Mouse (Mus musculus): ENCODE data around the gene BC005561.
"Not testable (repeated sequence)": the region's sequence is repeated elsewhere in the genome, so short reads cannot be mapped to it uniquely, and the experiment has no call there.

BC005561 gene

DNA sequence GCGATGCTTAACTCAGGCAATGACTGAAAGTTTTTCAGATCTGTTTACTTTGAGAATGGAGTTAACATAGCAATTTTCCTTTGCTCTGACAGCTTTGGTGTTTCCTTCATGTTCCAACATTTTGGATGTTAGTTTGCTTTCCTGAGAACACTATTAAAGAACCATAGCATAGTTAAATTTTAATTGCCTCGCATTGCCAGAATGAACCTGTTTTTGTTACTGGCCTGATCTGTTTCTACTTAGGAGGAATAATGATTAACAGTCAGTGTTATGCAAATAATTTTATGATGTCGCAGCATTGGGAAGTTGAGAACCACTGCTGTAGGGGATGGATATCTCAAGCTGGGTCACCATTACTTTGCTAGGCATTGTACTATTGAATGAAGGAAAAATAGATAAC is 3.1 kb downstream of the BC005561 start:
- ChIA-PET CTCF (interaction anchor here in 1 of 4 experiments (1.1 kb wide), 1 partner anchor 39 kb away, joined by 3 read pairs; no protein-coding TSS in a partner anchor), POLR2A (no interaction called here)

DNA sequence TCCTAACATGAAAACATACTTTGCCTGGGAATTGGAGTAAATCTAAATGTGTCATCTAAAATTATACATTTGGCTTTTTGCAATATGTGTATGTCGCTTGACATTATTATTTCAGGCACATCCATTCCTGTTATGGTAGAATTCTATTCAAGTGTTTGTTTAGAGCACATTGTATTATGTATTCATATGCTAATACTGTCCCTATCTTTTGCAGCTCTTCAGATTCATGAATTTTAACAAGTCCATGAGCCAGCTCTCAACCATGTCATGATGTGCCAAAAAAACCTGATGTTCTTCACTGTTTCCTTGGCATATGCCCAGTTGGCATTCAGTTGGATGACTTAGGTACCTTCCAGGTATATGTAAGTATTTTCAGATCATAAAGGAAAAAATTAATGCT is 30.5 kb downstream of the BC005561 start:
- POLR2A ChIA-PET, result interaction anchor here in 2 of 4 experiments (0.5 to 1.7 kb wide), 3 partner anchors 12 to 25 kb away, joined by 3 to 5 read pairs (median 5); no protein-coding TSS in a partner anchor
- CTCF ChIA-PET, result no interaction called here

DNA sequence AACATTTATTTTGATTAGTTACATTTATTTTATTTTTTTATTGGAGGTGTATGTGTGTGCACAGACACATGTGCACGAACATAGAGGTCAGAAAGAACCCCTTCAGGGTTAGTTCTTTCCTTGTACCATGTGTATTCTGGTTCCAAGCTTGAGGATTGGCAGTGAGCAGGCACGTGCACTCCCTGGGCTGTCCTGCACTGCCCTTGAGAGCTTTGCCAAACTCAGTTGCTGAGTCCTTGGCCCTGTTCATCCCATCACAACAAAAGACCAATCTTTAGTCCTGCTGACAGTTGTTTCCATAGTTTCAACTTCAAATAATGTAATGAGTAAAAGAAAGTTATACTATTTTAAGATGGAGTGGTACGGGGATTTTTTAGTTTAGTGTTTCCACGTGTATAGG is 31.2 kb downstream of the BC005561 start:
- ChIA-PET CTCF (no interaction called here), POLR2A (interaction anchor here in 2 of 4 experiments (0.5 to 1.7 kb wide), 2 partner anchors 13 to 26 kb away, joined by 5 read pairs; no protein-coding TSS in a partner anchor)

DNA sequence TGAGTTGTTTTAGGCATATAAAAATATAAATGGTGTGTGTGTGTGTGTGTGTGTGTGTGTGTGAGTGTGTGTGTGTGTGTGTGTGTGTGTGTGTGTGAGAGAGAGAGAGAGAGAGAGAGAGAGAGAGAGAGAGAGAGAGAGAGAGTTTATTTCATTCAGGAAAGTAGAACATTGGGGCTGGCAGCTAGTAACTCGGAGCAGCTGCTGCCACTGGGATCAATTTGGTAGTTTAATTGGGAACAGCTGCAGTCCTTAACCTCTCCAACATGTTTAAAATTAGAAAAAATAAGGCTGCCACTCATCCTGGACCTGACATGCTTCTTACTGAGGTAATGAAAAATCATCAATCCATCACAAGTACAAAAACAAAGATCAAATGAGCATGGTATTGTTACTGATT is 59.9 kb downstream of the BC005561 start:
- POLR2A ChIA-PET, result interaction anchor here in 1 of 4 experiments (0.6 kb wide), 1 partner anchor 9 kb away, joined by 3 read pairs; no protein-coding TSS in a partner anchor
- CTCF ChIA-PET, result not testable (repeated sequence)

DNA sequence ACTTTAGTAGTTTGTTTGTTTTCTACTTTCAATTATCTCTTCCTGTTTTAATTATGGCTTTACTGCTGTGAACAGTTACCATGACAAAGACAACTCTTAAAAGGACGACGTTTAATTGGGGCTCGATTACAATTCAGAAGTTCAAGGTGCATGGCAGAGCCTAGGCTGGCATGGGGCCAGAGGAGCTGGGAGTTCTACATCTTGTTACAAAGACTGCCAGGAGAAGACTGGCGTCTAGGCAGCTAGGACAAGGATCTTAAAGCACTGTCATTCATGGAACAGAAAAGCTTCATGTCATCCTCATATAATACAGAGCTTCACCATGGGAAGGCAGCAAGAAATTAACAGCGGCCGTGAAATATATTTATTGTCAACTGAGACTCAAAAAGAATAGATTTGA is 62.6 kb downstream of the BC005561 start:
- CTCF ChIA-PET, result interaction anchor here in 1 of 4 experiments (0.6 kb wide), 1 partner anchor 122 kb away, joined by 3 read pairs; no protein-coding TSS in a partner anchor
- POLR2A ChIA-PET, result interaction anchor here in 3 of 4 experiments (0.8 to 3.1 kb wide), 14 partner anchors 9 to 136 kb away, joined by 3 to 19 read pairs (median 5); partner anchors contain the start of genes Pkd2 (in 2 of the 3), BC005561 (in 1 of the 3) and Spp1 (in 1 of the 3)

DNA sequence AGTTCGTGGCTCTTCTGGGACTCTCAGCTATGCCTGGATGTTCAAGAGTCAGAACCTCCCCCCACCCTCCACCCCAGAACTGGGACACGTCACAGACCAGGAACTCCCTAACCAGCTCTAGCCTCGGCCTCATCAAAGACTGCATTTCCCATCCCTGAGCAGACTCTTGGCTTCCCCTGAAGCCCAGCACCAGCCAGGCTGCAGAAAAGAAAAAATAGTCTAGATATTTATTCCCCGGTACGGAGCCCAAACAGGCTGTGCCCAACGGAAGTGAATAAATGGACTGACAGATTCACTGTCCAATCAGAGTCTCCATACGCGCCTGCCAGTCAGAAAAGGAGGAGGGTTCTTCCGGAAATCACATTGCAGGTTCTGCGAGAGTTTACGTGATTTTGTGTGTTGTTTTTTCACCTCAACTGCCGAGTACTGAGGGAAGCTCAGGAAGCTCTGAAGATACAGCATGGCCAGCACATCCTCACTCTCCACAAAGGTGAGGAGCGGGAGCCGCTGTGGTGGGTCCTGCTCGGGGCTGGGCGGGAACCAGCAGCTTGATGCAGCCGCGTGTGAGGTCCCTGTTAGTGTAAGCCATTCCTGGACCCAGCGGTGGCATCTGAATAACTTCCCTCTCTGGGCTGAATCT is 63.2 kb downstream of the BC005561 start:
- CTCF ChIA-PET, result not testable (repeated sequence)
- POLR2A ChIA-PET, result interaction anchor here in 3 of 4 experiments (0.8 to 3.1 kb wide), 22 partner anchors 9 to 236 kb away, joined by 3 to 19 read pairs (median 4); partner anchors contain the start of genes Pkd2 (in 2 of the 3), Spp1 (in 2 of the 3) and BC005561 (in 1 of the 3)

Data from embryonic stem cell, embryonic (primary cell).